Mouse (Mus musculus) left cerebral cortex, adult 2 months (tissue): ENCODE results near the gene Tmprss13. TPM values are rescaled to one million over a fixed set of nuclear protein-coding genes. Genes with fewer than 3 reads are reported as not detected.
A peak's percentile ranks its signal among the peaks of the same experiment; 100 is the strongest.

Experiments used
- DNase-seq, 2 experiments: peaks; one replicate each; pipeline ENCODE4 v3.0.0; 2021 to 2022; ENCODE audit warnings: low spot score in 2 of 2, mixed read lengths in 1 of 2; ENCODE audit errors: extremely low spot score in 1 of 2
- H3K27ac ChIP-seq: fragments of 200-600 bp; 2 replicates; pipeline ENCODE4 v1.8.1; 2022
- H3K4me3 ChIP-seq: fragments of 200-600 bp; 2 replicates; pipeline ENCODE4 v1.8.1; 2022
- CTCF ChIP-seq: fragments of 200-600 bp; IDR thresholded peaks from 2 replicates; pipeline ENCODE4 v1.8.1; 2022; ENCODE audit warnings: antibody characterized with exemption, mild to moderate bottlenecking, moderate library complexity
- intact Hi-C: fragments of 180-260 bp; cut with DNase I; formaldehyde crosslinking; loops from one replicate; pipeline ENCODE4 v1.15.1; 2025
- long read RNA-seq, 2 experiments: library from polyadenylated mRNA; stranded (forward); transcript quantifications; one replicate each; pipeline ENCODE4 v2.0.0; 2021; ENCODE audit warnings: borderline mapping rate in 2 of 2
- total RNA-seq, 2 experiments: library from RNA; stranded (reverse); gene quantifications; 2 replicates each; pipeline ENCODE4 v1.2.3; 2021

Tmprss13 gene
- total RNA-seq = not detected
- long read RNA-seq, experiment 1 = 0 reads
- long read RNA-seq, experiment 2 = 0 reads

DNA sequence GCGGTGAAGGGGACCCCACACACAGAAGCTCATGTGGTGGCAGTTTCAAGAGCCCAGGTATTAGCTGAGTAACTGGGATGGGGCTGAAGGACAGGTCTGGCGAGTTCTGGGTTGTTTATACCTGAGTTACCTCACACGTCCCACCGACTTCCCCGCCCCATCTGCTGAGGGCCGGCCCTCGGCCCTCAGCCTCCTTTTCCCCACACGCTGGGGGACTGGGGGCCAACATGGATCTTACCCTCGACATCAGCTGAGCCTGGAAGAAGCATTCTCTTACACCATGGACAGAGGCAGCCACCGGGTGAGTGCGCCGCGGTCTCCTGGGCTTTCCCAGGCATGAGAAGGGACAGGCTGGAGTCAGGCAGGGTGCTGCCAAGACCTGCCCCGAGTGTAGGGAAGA is at the start of gene Tmprss13:
Gene Tmprss13, plus strand, starts transcription at position 246 of the 400 bp plus-strand sequence.
- H3K27ac ChIP-seq = no peak within 1 kb of the TSS
- TF ChIP-seq CTCF = no peak
- no peak within 1 kb of the TSS for H3K4me3 ChIP-seq
- intact Hi-C loops = no loop called here
- DNase-seq = no peak

DNA sequence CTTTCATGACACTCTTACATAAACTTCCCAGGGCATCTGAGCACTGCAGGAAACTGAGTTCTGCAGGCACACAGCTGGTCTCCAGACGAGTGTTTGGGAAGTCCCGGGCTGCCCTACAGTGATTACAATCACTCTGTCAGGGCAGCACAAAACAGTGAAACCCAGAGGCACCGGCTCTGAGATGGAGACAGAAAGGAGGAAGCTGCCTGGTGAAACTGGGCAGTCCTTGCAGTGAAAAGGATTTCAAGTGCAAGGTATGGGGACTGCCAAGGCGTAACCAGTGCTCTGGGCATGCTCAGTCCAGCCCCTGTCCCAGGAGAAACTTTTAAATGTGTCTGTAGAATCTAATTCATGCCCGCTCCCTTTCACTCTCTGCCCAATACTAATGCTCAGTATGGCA is 46.7 kb upstream of the Tmprss13 start:
- intact Hi-C loops = no loop called here
- TF ChIP-seq CTCF = no peak
- Histone ChIP-seq H3K4me3 (no peak overlapping the region), H3K27ac (no peak overlapping the region)
- no peak for DNase-seq

- TF ChIP-seq CTCF = no peak
- no peak for DNase-seq
- Histone ChIP-seq H3K27ac (no peak overlapping the region), H3K4me3 (no peak overlapping the region)
- intact Hi-C loops = no loop called here
Observed at GRCm38 (mm10) chr9:45274218-45274617, 44.7 kb upstream of the Tmprss13 start.

GRCm38 (mm10) chr9:45274635-45275034 is 44.3 kb upstream of the Tmprss13 start:
- TF ChIP-seq CTCF = no peak
- Histone ChIP-seq H3K4me3 (no peak overlapping the region), H3K27ac (no peak overlapping the region)
- no peak for DNase-seq
- intact Hi-C loops = no loop called here

- no peak for DNase-seq
- Histone ChIP-seq H3K27ac (no peak overlapping the region), H3K4me3 (no peak overlapping the region)
- intact Hi-C loops = no loop called here
- TF ChIP-seq CTCF = no peak
Observed at GRCm38 (mm10) chr9:45280059-45280458, 38.8 kb upstream of the Tmprss13 start.

DNA sequence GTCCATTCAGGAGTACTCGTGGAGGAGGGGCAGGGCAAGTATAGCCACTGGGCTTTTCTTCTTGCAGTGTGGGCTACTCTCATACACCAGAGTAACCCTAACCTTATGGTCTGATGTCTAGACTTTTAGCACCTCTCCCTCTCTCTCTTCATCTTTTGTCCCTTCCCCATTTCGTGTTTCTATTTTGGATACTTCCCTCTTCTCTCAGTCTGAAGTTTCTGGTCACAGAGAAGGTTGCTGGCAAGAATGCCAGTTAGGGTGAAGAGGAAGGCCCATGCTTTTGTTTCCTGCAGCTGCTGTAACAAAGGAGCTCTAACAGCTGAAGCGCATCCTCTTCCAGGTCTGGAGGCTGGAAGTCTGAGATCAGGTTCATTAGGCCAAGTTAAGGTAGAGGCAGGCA is 38.0 kb upstream of the Tmprss13 start:
- intact Hi-C loops = no loop called here
- H3K27ac ChIP-seq = no peak overlapping the region
- no peak overlapping the region for H3K4me3 ChIP-seq
- no peak for TF ChIP-seq CTCF
- no peak for DNase-seq

DNA sequence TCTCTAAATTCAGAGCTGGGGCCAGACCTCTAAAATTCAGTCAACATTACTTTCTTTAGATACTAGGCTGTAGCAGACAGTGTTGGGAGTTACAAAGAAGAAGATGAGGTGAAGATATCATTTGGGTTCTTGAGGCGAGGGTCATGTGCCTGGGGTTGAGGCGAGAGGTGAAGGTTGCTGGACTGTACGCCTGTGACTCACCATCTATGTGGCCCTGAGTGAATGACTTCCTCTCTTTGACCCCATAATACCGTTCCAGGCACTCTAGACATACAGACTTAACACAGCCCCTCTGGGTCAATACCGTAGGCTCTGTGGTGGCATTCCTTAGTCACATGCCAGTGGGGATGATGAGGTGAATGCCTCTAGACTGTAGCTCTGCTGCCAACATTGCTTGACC is 36.4 kb upstream of the Tmprss13 start:
- intact Hi-C loops = no loop called here
- DNase-seq = no peak
- no peak for TF ChIP-seq CTCF
- Histone ChIP-seq H3K4me3 (no peak overlapping the region), H3K27ac (no peak overlapping the region)

DNA sequence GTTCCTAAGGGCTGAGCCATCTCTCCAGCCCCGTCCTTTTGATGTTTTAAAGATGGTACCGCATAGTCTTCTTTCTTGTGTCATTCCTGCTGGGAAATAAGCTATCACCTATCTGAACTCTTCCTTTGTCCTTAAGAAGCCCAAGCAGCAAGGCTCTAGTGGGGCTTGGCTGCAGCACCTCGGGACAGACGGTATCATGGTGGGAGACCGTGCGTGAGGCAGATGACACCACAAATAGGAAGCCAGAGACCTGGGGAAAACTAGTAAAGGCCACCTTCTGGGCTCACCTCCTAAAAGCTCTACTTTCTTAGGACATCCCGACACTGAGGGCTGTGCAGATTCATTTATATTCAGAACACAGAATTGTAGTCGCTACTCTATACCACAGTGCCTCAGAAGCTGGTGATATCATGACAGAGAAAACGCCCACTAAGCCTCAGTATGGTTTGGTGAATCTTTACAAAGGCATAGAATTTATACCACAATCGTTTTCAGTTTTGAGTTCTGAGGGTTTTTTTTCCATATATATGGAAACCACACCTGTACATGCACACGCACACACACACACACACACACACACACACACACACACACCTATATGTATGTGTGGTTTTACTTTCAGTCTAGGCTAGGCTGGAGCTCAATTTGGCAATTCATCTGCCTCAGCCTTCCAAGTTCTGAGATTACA is 27.3 kb upstream of the Tmprss13 start:
- H3K4me3 ChIP-seq = no peak overlapping the region
- H3K27ac ChIP-seq = no peak overlapping the region
- intact Hi-C loops = no loop called here
- TF ChIP-seq CTCF = no peak
- no peak for DNase-seq

DNA sequence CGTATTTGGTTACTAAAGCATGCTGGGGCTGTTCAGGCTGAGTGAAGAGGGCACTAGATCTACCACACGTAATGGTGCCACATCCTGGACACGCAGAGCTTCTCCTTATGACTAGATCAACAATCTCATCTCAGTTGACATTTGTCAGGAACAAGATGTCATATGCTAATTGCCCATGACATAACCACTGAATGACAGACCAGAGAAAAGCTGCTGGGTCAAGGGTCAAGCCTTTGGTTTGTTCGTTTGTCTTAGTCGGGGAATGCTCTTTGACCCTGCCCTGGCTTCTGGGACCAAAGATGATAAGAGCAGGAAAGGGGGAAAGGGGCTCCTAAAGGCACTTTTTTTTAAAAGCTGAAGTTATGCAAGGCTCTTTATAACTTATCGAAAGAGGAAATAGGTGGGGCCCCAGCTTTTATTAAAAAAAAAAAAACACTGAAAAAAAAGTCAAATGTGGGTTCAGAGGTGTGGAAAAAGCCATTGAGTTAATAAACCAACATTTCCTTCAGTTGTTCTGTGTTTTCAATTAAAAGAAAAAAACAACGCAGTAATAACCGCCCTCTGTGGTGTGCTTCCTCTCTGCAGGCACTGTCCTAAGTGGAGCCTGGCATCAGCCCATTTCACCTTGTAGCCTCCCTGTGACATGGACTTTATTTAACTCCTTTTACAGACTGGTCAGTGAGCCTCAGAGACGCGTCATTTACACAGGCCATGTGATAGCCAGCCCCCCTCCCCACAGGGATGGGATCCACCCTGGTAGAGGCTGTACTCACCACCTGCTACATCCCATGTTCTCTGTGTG is 24.5 kb upstream of the Tmprss13 start:
- no peak for TF ChIP-seq CTCF
- DNase-seq = no peak
- no peak overlapping the region for H3K4me3 ChIP-seq
- no peak overlapping the region for H3K27ac ChIP-seq
- intact Hi-C loops = no loop called here

DNA sequence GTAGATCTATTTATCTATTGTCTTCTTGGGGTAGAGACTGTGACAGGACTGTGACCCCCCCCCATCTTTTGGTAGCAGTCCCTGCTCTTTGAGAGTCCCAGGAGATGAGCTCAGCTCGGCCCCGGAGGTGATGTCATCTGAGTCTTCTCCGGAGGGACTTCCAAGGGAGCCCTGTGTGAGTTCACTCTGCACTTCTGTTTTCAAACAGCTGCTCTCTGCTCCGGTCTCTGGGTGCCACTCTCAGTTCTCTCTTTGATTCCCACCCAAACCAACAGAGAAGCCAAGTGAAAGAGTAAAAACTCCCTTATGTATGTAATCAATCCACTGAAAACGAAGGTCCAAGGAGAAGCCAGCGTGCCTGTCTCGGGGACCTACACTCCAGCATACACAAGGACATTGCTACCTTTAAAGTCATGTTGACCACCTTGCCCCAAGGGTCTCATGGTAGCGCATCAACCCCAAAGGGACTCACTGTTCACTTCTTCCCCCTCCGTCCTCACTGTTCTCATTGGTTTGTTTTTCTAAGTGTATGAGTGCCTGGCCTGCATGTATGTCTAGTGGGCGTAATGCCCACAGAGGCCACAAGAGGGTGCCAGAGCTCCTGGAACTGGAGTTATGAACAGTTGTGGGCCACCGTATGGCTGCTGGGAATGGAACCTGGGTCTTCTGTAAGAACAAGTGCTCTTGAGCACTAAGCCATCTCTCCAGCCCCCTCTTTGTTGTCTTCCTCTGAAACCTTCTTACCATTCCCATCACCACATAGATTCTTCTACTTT is 19.5 kb upstream of the Tmprss13 start:
- Histone ChIP-seq H3K4me3 (no peak overlapping the region), H3K27ac (no peak overlapping the region)
- TF ChIP-seq CTCF = peak; percentile 52
- peak in 1 of 2 experiments; percentile 20 for DNase-seq
- intact Hi-C loops = loop anchor here (1.0 to 10.0 kb wide), 4 partner anchors 77 to 455 kb away; no protein-coding TSS in a partner anchor

DNA sequence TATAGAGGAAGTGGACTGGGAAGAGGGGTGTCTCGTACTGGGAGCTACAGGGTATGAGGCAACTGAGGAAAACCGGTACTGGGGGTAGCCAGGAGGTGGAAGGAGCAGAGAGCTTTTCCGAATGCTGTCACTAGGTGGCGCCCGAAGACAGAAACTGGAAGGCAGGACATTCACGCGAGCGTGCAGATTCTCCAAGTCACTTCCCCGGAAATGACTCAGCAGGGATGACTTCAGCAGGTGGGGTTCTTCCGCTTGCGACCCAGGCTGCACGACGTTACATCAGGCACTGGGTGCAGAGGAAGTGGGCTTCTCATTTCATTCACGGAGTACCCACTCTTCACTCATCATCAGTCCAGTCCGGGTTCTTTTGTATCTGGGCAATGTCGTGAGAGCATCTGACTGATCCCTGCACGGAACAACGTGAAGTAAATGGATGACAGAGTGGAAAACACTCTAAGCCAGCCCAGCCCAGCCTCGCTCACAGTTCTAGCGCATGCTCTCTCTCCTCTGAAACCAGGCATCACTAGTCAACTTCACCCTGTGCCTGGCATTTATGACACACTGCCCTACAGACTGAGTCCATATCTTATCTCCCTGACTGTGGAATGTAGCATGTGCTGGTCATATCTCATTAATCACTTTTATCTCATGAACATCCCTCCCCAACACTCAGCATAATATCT is 18.3 kb upstream of the Tmprss13 start:
- DNase-seq = peak; percentile 95 to 97
- intact Hi-C loops = loop anchor here (1.0 to 10.0 kb wide), 4 partner anchors 78 to 454 kb away; no protein-coding TSS in a partner anchor
- H3K27ac ChIP-seq = peak overlapping the region; percentile 90
- peak overlapping the region; percentile 36 for H3K4me3 ChIP-seq
- peak; percentile 93 for TF ChIP-seq CTCF
